Mouse (Mus musculus) brain, embryonic 14.5 days (tissue): ENCODE measurements at regions not wholly inside any gene's neighbourhood (a gene's known extent, or its start where the extent isn't known, plus 50 kb on each side); places are given as distances from the start of the nearest gene placed in this dataset.

ENCODE experiments used
- CTCF ChIP-seq: fragments of 200-500 bp; IDR thresholded peaks from 2 replicates; pipeline ENCODE4 v1.5.1; 2012; ENCODE audit warnings: inconsistent platforms, mild to moderate bottlenecking, moderate library complexity, borderline replicate concordance; ENCODE audit not compliant: insufficient read depth, insufficient read length; ENCODE audit errors: extremely low read depth
- POLR2A ChIP-seq: fragments of 200-500 bp; IDR thresholded peaks from 2 replicates; pipeline ENCODE4 v1.6.1; 2012; ENCODE audit warnings: mild to moderate bottlenecking, inconsistent platforms, borderline replicate concordance; ENCODE audit not compliant: poor library complexity, insufficient read depth, insufficient read length, severe bottlenecking; ENCODE audit errors: extremely low read depth

- TF ChIP-seq CTCF = no peak
- no peak for TF ChIP-seq POLR2A
Observed at GRCm38 (mm10) chr4:48909161-48909560, 149.9 kb upstream of the Plppr1 start.
